Mouse (Mus musculus) right cerebral cortex, adult 2 months (tissue): ENCODE measurements at regions not wholly inside any gene's neighbourhood (a gene's known extent, or its start where the extent isn't known, plus 50 kb on each side); places are given as distances from the start of the nearest gene placed in this dataset.

Experiments
- DNase-seq, 2 experiments: peaks; one replicate each; pipeline ENCODE4 v3.0.0; 2021 to 2022; ENCODE audit warnings: low spot score in 2 of 2

DNA sequence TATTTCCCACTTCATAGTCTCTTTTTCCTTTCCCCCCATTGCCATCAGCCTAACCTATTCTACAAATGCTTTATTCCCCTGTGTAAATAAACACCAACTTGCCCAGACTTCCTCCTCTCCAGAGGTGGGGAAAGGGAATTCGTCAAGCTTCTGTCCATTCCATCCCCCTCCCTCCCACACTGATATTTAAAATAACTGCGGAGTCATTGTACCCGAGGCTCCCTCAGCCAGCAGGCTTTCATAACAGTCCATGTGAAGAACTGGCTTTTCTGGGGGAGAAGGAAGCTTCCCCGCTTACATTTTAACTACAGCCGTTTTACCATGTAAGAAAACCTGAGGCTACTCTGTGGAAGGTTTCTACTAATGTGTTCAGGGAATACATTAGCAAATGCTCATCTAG is 193.1 kb upstream of the Cnksr2 start:
- peak; percentile 23 to 36 for DNase-seq

DNA sequence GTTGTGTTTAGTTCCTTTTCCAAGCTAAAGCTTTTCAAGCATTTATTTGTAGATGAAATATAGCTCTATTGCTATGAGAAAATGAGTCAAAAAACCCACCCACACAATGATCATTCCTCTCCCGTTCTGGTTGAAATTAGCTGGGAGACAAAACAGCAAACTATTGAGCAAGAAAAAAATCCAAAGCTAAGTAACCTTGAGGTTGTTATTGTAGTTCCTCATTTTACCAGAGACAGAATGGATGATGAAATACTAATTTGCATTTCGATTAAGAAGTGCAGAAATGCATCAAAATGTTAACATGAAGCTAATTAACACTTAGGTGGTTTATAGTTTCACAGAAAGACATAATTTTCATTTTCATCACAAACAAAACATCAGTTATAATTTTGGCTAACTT is 166.1 kb upstream of the Cnksr2 start:
- no peak for DNase-seq

DNA sequence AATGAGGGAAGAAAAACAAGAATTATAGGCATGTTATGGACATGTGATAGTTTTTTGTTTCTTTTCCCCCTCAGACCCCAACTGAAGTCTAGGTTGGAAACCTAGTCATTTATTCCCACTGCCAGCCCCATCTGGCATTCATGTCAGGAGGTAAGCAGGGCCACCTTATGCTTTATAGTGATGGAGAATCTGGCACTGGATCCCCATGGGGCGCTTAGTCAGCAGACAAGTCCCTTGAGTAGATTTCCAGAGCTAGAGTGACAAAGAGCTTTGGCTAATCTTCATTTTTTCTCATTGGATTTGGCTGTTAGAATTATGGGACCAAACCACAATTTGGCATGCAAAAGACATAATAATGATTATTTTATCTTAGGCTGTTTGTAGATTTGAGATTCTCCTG is 152.4 kb upstream of the Cnksr2 start:
- DNase-seq, result no peak

DNA sequence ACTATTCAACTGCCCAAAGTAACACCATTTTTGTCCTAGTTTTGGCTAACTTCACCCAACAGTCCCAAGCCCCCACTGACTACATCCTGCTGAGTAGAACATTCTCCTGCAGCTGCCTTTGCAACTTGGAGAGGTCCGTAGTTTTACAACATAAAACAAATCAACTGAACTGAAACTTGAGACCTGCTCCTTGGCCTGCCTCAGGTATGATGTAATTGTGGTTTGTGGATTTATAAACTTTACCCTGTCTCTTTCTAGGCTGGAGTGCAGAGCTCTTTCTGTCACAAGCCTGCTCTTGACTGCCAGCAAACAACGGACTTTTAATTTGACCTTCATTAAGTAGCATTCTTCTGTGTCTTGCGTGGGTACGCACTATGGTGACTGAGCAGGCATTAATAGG is 138.4 kb upstream of the Cnksr2 start:
- no peak for DNase-seq

DNA sequence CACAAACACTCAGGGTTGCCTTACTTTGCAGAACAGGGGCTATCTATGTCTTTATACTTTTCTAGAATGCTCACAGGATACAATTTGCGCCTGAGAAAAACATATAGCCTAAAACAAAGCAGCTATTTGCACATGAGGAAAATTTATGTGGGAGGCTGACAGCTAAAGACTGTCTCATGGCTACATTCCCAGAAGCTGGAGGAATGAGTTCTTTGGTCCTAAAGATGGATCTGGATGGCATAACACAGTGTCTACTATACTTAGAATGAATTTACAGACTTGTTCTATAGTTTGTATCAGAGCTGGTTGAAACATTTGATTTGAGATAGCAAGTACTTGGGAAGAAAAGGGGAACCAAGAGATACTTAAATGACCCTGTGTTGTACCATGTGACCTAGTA is 137.3 kb upstream of the Cnksr2 start:
- no peak for DNase-seq

DNA sequence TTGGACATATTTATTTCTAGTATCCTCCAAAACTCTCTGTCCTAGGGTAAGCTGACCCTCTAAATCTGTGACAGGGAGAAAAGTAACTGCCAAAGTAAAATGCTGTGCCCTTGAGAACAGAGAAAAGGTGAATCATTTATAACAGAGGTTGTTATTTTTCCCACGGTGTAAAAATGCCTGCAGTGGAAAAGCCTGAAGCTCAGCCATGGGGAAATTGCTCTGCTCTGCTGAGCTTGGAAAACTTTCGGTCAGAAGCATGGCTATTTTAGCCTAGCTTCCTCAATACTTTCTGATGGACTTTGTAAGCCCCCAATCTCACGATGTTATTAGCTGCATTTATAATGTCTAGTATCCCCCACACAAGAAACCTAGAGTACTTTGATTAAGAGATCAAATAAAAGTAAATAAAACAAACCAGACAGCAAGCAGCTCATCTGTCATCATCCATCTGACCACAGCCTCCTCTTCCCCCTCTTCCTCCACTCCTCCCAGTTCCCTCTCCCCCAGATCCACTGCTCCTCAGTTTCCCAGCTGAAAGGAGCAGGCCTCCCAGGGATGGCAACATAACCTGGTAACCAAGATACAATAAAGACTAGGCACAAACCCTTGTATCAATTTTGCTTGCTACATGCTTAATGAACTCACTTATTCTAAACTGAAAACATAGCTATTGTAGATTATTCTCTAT is 92.9 kb upstream of the Cnksr2 start:
- DNase-seq, result no peak

DNA sequence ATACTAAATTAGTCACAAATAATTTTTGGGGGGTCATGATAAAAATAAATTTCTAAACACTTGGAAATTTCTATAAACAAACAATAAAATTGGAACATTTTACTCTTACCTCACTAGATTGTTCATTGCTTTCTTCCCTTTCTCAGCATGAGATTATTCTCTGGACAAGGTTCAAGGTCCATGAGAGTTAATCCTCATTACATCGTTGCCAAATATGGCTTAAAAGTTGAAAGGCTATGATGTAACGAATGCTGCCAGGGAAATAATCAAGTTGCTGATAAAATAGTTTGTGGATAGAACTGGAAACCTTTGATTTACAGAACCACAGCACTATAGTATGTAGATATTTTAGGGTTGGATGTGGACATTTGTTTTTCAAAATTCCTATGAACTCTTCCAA is 90.4 kb upstream of the Cnksr2 start:
- DNase-seq, result no peak
